Mouse (Mus musculus) MEL (cell line): ENCODE data around the gene Kif15.

ENCODE experiments used
- CTCF ChIP-seq, 3 experiments: IDR thresholded peaks in 2 of 3; conservative IDR thresholded peaks in 1 of 3; 2 replicates each; pipeline ENCODE4 v1.5.1; 2011 to 2012; ENCODE audit warnings: low read length in 3 of 3, low read depth in 2 of 3, mild to moderate bottlenecking in 2 of 3, improper control_type of control experiment in 1 of 3, inconsistent platforms in 1 of 3, mixed read lengths in 1 of 3, moderate library complexity in 1 of 3; ENCODE audit not compliant: control insufficient read depth in 1 of 3, insufficient read depth in 1 of 3, poor library complexity in 1 of 3, severe bottlenecking in 1 of 3
- E2F4 ChIP-seq: IDR thresholded peaks from 2 replicates; pipeline ENCODE4 v1.6.1; 2011; ENCODE audit warnings: low read depth, low read length, improper control_type of control experiment, borderline replicate concordance
- ELF1 ChIP-seq: IDR thresholded peaks from 2 replicates; pipeline ENCODE4 v1.6.1; 2014; ENCODE audit warnings: low read depth, mild to moderate bottlenecking, inconsistent platforms, low read length, improper control_type of control experiment, moderate library complexity
- NELFE ChIP-seq: IDR thresholded peaks from 2 replicates; pipeline ENCODE4 v1.6.1; 2011; ENCODE audit warnings: low read depth, low read length, improper control_type of control experiment
- POLR2A ChIP-seq, 2 experiments: IDR thresholded peaks; 2 replicates each; pipeline ENCODE4 v1.6.1; 2011 to 2012; ENCODE audit warnings: low read length in 2 of 2, mild to moderate bottlenecking in 2 of 2, control low read depth in 1 of 2, improper control_type of control experiment in 1 of 2, low read depth in 1 of 2, moderate library complexity in 1 of 2; ENCODE audit not compliant: control insufficient read depth in 1 of 2, insufficient read depth in 1 of 2, poor library complexity in 1 of 2
- TAL1 ChIP-seq: IDR thresholded peaks from 2 replicates; pipeline ENCODE4 v1.6.1; 2012; ENCODE audit warnings: mild to moderate bottlenecking, inconsistent platforms, low read length, moderate library complexity, mixed read lengths
- ZMIZ1 ChIP-seq: IDR thresholded peaks from 2 replicates; pipeline ENCODE4 v1.6.1; 2012; ENCODE audit warnings: low read depth, mild to moderate bottlenecking, inconsistent platforms, low read length, improper control_type of control experiment, moderate library complexity

DNA sequence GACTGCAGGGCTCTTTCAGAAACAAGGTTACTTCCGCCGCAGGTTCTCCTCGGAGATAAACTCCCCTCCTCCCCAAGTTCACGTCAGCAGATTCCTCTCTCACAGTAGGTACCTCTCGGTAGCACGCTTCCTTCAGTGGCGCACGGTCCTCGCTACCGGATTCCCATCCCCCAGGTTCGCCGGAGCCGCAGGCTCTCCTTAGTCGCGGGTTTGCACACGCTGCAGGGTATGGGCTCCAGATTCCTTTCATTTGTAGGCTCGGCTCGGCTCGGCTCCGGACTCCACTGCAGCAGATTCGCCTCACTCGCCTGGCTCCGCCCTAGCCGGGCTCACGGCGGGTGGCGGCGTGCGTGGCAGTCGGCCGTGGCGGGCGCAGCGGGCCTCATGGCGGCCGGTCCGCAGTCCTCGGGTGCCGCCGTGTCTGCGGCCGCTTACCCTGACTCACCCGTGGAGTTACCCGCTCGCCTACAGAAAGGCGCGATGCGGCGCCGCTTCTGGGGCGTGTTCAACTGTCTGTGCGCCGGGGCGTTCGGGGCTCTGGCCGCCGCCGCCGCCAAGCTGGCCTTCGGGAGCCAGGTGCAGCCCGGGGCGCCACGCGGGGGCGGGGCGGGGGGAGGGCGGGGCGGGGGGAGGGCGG, 70.3 kb downstream of the Kif15 start, which contains the start of gene Tmem42:
- TF ChIP-seq ELF1 (peak; percentile 68), POLR2A (IDR thresholded peaks at IDR 0.05; ENCODE audit: control insufficient read depth in 1 of 2, insufficient read depth in 1 of 2, low read depth in 1 of 2, low read length in 2 of 2, poor library complexity in 1 of 2) (peak; percentile 80 to 88), CTCF (IDR thresholded peaks at IDR 0.05 in 2 of 3, conservative IDR thresholded peaks at IDR 0.05 in 1 of 3; ENCODE audit: control insufficient read depth in 1 of 3, insufficient read depth in 1 of 3, low read depth in 2 of 3, low read length in 3 of 3, poor library complexity in 1 of 3, severe bottlenecking in 1 of 3) (no peak), TAL1 (peak; percentile 11; the same call in 1 of the 2 replicates), E2F4 (0 out of 2 replicates have a peak, but pooled peaks have one; percentile 33), ZMIZ1 (peak; percentile 57; the same call in 1 of the 2 replicates), NELFE (peak; percentile 60)
